Mouse (Mus musculus) stomach, postnatal 0 days (tissue): Measurements from ENCODE around the gene Iqcf3. TPM values are rescaled to one million over a fixed set of nuclear protein-coding genes. Genes with fewer than 3 reads are reported as not detected.
"Not testable (repeated sequence)": the region's sequence is repeated elsewhere in the genome, so short reads cannot be mapped to it uniquely, and the experiment has no call there.

Source experiments
- ATAC-seq: fragments of 200-750 bp; cut with Nextera tagmentation; 2 replicates; pipeline ENCODE4 v1.8.0; 2017; ENCODE audit not compliant: low FRiP score, low TSS enrichment
- DNase-seq: peaks from one replicate; pipeline ENCODE4 v3.0.0-alpha.2; 2016; ENCODE audit warnings: low spot score
- H3K27ac ChIP-seq: fragments of 300-500 bp; sonication (generic); replicated peaks from 2 replicates; pipeline ENCODE4 v1.5.1; 2014; ENCODE audit warnings: mild to moderate bottlenecking, control low read depth
- H3K27me3 ChIP-seq: fragments of 300-500 bp; sonication (generic); 2 replicates; pipeline ENCODE4 v1.6.1; 2014; ENCODE audit warnings: low read length; ENCODE audit not compliant: control insufficient read depth, insufficient read depth
- H3K36me3 ChIP-seq: fragments of 300-500 bp; sonication (generic); 2 replicates; pipeline ENCODE4 v1.6.1; 2014; ENCODE audit warnings: low read length, mixed read lengths; ENCODE audit not compliant: control insufficient read depth, insufficient read depth
- H3K4me1 ChIP-seq: fragments of 300-500 bp; sonication (generic); replicated peaks from 2 replicates; pipeline ENCODE4 v1.6.1; 2014; ENCODE audit warnings: antibody characterized with exemption; ENCODE audit not compliant: control insufficient read depth, insufficient read depth
- H3K4me2 ChIP-seq: fragments of 300-500 bp; sonication (generic); replicated peaks from 2 replicates; pipeline ENCODE4 v1.6.1; 2014; ENCODE audit warnings: low read depth, mild to moderate bottlenecking, control low read depth, moderate library complexity
- H3K4me3 ChIP-seq: fragments of 300-500 bp; sonication (generic); 2 replicates; pipeline ENCODE4 v1.5.1; 2014; ENCODE audit warnings: low read depth, low read length, control low read depth
- H3K9ac ChIP-seq: fragments of 300-500 bp; sonication (generic); 2 replicates; pipeline ENCODE4 v1.6.1; 2014; ENCODE audit warnings: mild to moderate bottlenecking, low read length, control low read depth, mixed read lengths
- H3K9me3 ChIP-seq: fragments of 300-500 bp; sonication (generic); 2 replicates; pipeline ENCODE4 v1.6.1; 2016; ENCODE audit warnings: low read length; ENCODE audit not compliant: control insufficient read depth
- CTCF ChIP-seq: IDR thresholded peaks from 2 replicates; pipeline ENCODE4 v1.5.1; 2016; ENCODE audit warnings: antibody characterized with exemption, low read depth, mild to moderate bottlenecking, moderate library complexity
- EP300 ChIP-seq: optimal IDR thresholded peaks from 2 replicates; pipeline ENCODE3; 2016; ENCODE audit warnings: antibody characterized with exemption
- WGBS: fragments of 180-500 bp; shearing (Covaris S2); extraction: QIAGEN DNeasy Blood & Tissue Kit; methylation state at CpG from one replicate; pipeline ENCODE4 v1.1.7; 2014; 5-methylcytosine and 5-hydroxymethylcytosine counted together
- polyA plus RNA-seq: library from polyadenylated mRNA; unstranded; fragments of >200 nt; fragmentation: Nextera tagmentation; extraction: Ambion mirVana; gene quantifications from 2 replicates; pipeline ENCODE4 v1.2.1, GENCODE M21; 2015

Iqcf3 gene
- not detected in 2 replicates for polyA plus RNA-seq

DNA sequence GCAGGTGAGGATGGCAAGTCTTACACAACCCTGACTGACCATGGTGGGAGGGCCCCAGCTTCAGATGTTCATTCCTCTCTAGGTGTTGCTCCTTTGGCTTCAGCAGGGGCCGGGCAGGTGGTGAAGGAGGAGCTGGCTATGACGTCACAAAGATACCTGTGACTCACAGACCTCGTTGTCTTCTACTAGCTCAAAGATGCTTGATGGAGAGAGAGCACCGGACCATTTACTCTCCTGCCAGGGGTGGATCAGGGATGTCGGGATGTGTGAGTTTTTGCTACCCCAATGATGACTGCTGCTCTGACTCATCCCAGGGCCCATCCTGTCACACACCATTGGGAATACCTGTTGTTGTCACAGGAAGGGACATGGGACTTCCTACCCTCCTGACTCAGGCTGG is at the start of gene Iqcf3:
TSS of gene Iqcf3 (minus strand) at position 101 of the 400 bp plus-strand sequence.
- ATAC-seq (0 out of 2 replicates have a peak, but pooled peaks have one; percentile 18), DNase-seq (no peak)
- no peaks in the 10 kb centered on the region for H3K9me3 ChIP-seq
- no peak within 1 kb of the TSS for H3K4me3 ChIP-seq
- H3K27me3 ChIP-seq, result no peaks in the 10 kb centered on the region
- no peak within 1 kb of the TSS for H3K9ac ChIP-seq
- WGBS, result 84% methylated on average over 5 of the region's 5 CpGs
- H3K4me1 ChIP-seq, result no peaks in the 10 kb centered on the region
- no peak within 1 kb of the TSS for H3K27ac ChIP-seq
- no peak for TF ChIP-seq EP300
- no peak for TF ChIP-seq CTCF
- H3K4me2 ChIP-seq, result no peak within 1 kb of the TSS
- no peaks in the 10 kb centered on the region for H3K36me3 ChIP-seq

DNA sequence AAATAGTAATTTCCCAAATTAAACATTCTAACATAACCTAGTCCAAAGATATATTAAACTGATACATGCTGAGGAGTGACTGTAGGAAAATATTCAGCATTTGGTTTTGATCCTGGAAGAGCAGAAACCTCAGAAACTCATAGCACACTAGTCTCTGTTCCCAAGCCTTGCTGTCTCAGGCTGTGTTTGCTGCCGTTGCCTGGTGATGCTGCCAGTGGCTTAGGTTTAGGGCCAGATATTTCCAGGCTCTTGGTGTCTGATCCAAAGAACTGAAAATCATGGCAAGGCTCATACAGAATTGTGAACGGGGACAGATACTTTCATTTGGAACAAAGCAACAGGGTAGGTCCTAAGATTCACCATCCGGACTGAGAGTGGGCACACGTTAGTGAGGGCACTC is 49.3 kb upstream of the Iqcf3 start:
- Histone ChIP-seq H3K36me3 (no peaks in the 10 kb centered on the region), H3K4me1 (no peaks in the 10 kb centered on the region), H3K9me3 (no peaks in the 10 kb centered on the region), H3K4me2 (no peak overlapping the region), H3K4me3 (no peak overlapping the region), H3K27ac (no peak overlapping the region), H3K9ac (no peak overlapping the region), H3K27me3 (no peaks in the 10 kb centered on the region)
- TF ChIP-seq EP300 (no peak), CTCF (no peak)
- ATAC-seq, result no peak
- WGBS, result 85% methylated on average over 4 of the region's 4 CpGs
- DNase-seq, result no peak

DNA sequence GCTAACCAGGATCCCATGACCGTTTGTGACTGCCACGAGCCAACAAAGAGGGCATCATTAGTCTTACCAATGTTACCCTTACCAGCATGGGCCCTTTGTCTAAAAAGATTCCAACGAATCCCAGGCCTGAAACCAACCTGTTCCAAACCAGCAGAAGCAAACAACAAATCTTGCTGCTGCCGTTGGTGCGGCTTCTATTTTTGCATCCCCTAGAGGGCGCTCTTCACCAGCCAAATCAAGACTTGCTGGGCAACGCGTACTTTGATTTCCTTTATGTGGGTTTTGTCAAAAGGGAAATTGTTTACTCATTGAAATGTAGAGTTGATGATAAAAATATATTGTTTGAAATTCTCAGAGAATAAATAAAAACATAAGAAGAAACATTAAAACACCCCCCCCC is 39.1 kb upstream of the Iqcf3 start:
- no peak overlapping the region for H3K9ac ChIP-seq
- ATAC-seq, result no peak
- no peak overlapping the region for H3K4me3 ChIP-seq
- H3K4me2 ChIP-seq, result no peak overlapping the region
- H3K36me3 ChIP-seq, result no peaks in the 10 kb centered on the region
- H3K4me1 ChIP-seq, result no peaks in the 10 kb centered on the region
- no peaks in the 10 kb centered on the region for H3K9me3 ChIP-seq
- peak; percentile 57 for DNase-seq
- no peak overlapping the region for H3K27ac ChIP-seq
- no peaks in the 10 kb centered on the region for H3K27me3 ChIP-seq
- 23% methylated on average over 8 of the region's 8 CpGs for WGBS
- TF ChIP-seq EP300 (no peak), CTCF (peak; percentile 80)

DNA sequence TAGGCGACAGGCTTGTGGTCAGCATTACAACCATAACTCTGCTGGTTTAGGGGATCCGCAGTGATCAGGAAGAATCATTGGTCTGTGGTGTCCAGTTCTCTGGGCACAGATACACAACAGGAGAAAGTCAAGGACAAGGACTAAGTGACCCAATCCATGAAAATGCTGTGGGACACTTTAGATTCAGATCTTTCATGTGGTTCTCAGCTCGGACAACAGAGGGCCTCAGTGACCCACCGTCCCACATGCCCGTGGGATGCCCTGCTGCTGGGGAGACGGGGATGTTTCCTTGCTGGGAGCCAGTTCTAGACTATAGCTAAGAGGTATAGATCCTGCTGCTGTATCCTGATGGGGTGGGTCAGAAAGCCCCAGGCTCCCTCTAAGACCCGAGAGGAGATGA is 37.0 kb upstream of the Iqcf3 start:
- no peaks in the 10 kb centered on the region for H3K4me1 ChIP-seq
- no peaks in the 10 kb centered on the region for H3K27me3 ChIP-seq
- no peak overlapping the region for H3K4me3 ChIP-seq
- H3K4me2 ChIP-seq, result no peak overlapping the region
- WGBS, result 40% methylated on average over 7 of the region's 7 CpGs
- no peaks in the 10 kb centered on the region for H3K36me3 ChIP-seq
- TF ChIP-seq EP300 (no peak), CTCF (peak; percentile 11; the same call in 1 of the 2 replicates)
- H3K27ac ChIP-seq, result no peak overlapping the region
- no peaks in the 10 kb centered on the region for H3K9me3 ChIP-seq
- ATAC-seq (no peak), DNase-seq (no peak)
- H3K9ac ChIP-seq, result no peak overlapping the region

DNA sequence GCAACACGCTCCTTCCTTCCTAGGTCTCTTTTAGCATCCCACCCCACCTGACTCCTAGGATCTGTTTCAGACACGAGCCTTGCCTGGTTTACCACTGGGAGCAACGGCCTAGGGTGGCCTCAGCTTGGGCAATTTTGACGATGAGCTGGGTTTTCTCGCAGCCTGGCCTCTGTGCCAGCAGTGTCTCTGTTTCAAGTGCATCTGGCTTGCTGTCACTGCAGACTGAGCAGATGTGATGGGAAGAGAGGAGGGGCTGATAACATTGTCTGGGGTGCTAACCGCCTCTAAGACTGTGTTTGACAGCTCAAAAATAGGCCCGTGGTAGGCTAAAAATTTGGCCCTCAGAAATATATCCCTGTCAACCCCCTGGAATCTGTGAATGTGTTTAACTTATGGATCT is 34.4 kb upstream of the Iqcf3 start:
- 64% methylated on average over 7 of the region's 7 CpGs for WGBS

DNA sequence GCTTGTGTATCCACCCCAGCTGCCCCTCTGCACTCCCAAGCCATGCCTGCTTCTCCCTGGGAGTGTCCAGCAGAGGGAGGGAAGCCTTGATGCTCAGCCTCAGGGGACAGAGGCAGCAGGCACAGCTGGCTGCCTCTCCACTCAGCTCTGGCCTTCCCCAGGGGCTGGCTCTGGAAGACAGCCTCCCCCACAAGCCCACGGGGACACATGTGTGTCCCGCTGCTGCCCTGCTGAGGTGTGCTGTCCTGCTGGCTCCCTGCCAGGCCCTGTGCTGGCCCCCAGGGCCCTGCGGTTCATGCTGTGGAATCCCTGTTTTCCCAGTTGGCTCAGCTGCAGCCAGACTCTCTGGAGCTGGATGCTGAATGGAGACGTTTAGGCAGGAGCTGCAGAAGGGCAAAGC is 34.0 kb upstream of the Iqcf3 start:
- not testable (repeated sequence) for H3K27me3 ChIP-seq, ATAC-seq, H3K4me1 ChIP-seq, DNase-seq, H3K4me2 ChIP-seq, H3K36me3 ChIP-seq, H3K27ac ChIP-seq, H3K4me3 ChIP-seq, H3K9ac ChIP-seq, H3K9me3 ChIP-seq
- 19% methylated on average over 4 of the region's 4 CpGs for WGBS

More for the DNA sequence above, 34.4 kb upstream of the Iqcf3 start:
- Histone ChIP-seq H3K9ac (no peak overlapping the region), H3K27ac (no peak overlapping the region), H3K4me2 (no peak overlapping the region), H3K4me3 (no peak overlapping the region), H3K4me1 (no peaks in the 10 kb centered on the region), H3K9me3 (no peaks in the 10 kb centered on the region), H3K36me3 (no peaks in the 10 kb centered on the region), H3K27me3 (no peaks in the 10 kb centered on the region)
- TF ChIP-seq EP300 (no peak), CTCF (no peak)
- no peak for ATAC-seq
- DNase-seq, result no peak
